ENCODE assay signal across 11 mouse cellular contexts in genomic region chr7:144489067-144489774, GRCm38 (mm10). TPM values are rescaled to one million over a fixed set of nuclear protein-coding genes. Genes with fewer than 3 reads are reported as not detected.
DNase-seq lines count a peak whose midpoint lies in the region; ATAC-seq and TF ChIP-seq lines count a peak whose summit lies in the region.
"Had no signal": no experiment of that assay in that cellular context is flagged by ENCODE, and none has a peak within 500 bp of the region (broad histone marks: within the 10 kb centered on the region; RNA-seq: fewer than 3 reads in every experiment).

No protein-coding gene starts in this region.

- no peak overlapping the region; the same call in 1 of the 2 replicates for H3K4me3 ChIP-seq in heart, embryonic 16.5 days (ENCODE audit: low read length)
- no peak overlapping the region for H3K4me3 ChIP-seq in liver, postnatal 0 days (ENCODE audit: low read depth, low read length)
- H3K4me3 ChIP-seq: hindbrain, embryonic 15.5 days; neural tube, embryonic 13.5 days had no signal

- DNase-seq in adrenal gland, postnatal 10 days, result peak; percentile 31
- no peak for DNase-seq in adrenal gland, adult (ENCODE audit: inconsistent age in 2 of 2, low spot score in 1 of 2)
- peak; percentile 5 for DNase-seq in NIH3T3 (ENCODE audit: low read depth)
- no peak for DNase-seq in liver, postnatal 0 days
- no peak for DNase-seq in spleen, postnatal 4 days (ENCODE audit: low spot score in 2 of 2)
- no peak for DNase-seq in embryo, embryonic 10.5 days (ENCODE audit: low spot score)
- no peak for DNase-seq in gastrocnemius, postnatal 25 days
- DNase-seq: embryo, embryonic 11 days had no signal

- ATAC-seq in heart, embryonic 16.5 days (replicated peaks; ENCODE audit: extremely low read depth, insufficient read depth, low FRiP score), result peak; percentile 87
- ATAC-seq in liver, postnatal 0 days, result peak; percentile 18; the same call in 1 of the 2 replicates

- H3K36me3 ChIP-seq in heart, embryonic 16.5 days (ENCODE audit: control insufficient read depth, insufficient read depth), result peaks cover 38% of the 10 kb centered on the region
- H3K36me3 ChIP-seq in liver, postnatal 0 days (replicated peaks; ENCODE audit: insufficient read depth, low read length), result peaks cover 32% of the 10 kb centered on the region

- H3K4me2 ChIP-seq in heart, embryonic 16.5 days (ENCODE audit: low read depth, low read length), result peak overlapping the region; percentile 44
- H3K4me2 ChIP-seq in liver, postnatal 0 days (ENCODE audit: low read depth, low read length), result no peak overlapping the region
- H3K4me2 ChIP-seq: hindbrain, embryonic 15.5 days; neural tube, embryonic 13.5 days had no signal

- no peaks in the 10 kb centered on the region for H3K27me3 ChIP-seq in heart, embryonic 16.5 days (ENCODE audit: control insufficient read depth, insufficient read depth, low read length)
- H3K27me3 ChIP-seq in liver, postnatal 0 days (ENCODE audit: insufficient read depth, low read length), result no peaks in the 10 kb centered on the region
- H3K27me3 ChIP-seq: hindbrain, embryonic 15.5 days; neural tube, embryonic 13.5 days had no signal

- H3K4me1 ChIP-seq in heart, embryonic 16.5 days (ENCODE audit: control insufficient read depth, insufficient read depth, low read length), result peaks cover 53% of the 10 kb centered on the region
- H3K4me1 ChIP-seq in liver, postnatal 0 days (ENCODE audit: insufficient read depth), result peaks cover 4% of the 10 kb centered on the region; the same call in 1 of the 2 replicates
- H3K4me1 ChIP-seq: hindbrain, embryonic 15.5 days; neural tube, embryonic 13.5 days had no signal

- peak overlapping the region; percentile 53 for H3K9ac ChIP-seq in heart, embryonic 16.5 days (ENCODE audit: low read length)
- no peak overlapping the region for H3K9ac ChIP-seq in liver, postnatal 0 days (replicated peaks)
- H3K9ac ChIP-seq: hindbrain, embryonic 15.5 days; neural tube, embryonic 13.5 days had no signal

- no peak for TF ChIP-seq EP300 in liver, postnatal 0 days (IDR thresholded peaks at IDR 0.05; ENCODE audit: low read depth)

- TF ChIP-seq CTCF in liver, postnatal 0 days (IDR thresholded peaks at IDR 0.05; ENCODE audit: low read depth), result no peak

- H3K9me3 ChIP-seq in heart, embryonic 16.5 days (replicated peaks; ENCODE audit: control insufficient read depth, low read length), result no peaks in the 10 kb centered on the region
- no peaks in the 10 kb centered on the region for H3K9me3 ChIP-seq in liver, postnatal 0 days (ENCODE audit: low read length)
- H3K9me3 ChIP-seq: hindbrain, embryonic 15.5 days; neural tube, embryonic 13.5 days had no signal

- WGBS in heart, embryonic 16.5 days, result 30% methylated on average over 6 of the region's 6 CpGs
- 37% methylated on average over 6 of the region's 6 CpGs for WGBS in liver, postnatal 0 days (ENCODE audit: insufficient replicate concordance)

- peak overlapping the region; percentile 97 for H3K27ac ChIP-seq in heart, embryonic 16.5 days (ENCODE audit: low read length)
- peak overlapping the region; percentile 42; the same call in 1 of the 2 replicates for H3K27ac ChIP-seq in liver, postnatal 0 days (ENCODE audit: low read depth)
- H3K27ac ChIP-seq: hindbrain, embryonic 15.5 days; neural tube, embryonic 13.5 days had no signal

RNA-seq across cellular contexts. Expression of gene Cttn, which starts 18.4 kb away (rescaled TPM):
- 100 to 1,000 TPM; 105 to 109 TPM for total RNA-seq in adrenal gland, postnatal 10 days (2021)
- 128 and 132 TPM in 2 replicates for polyA plus RNA-seq in heart, embryonic 16.5 days (2015; fragmentation: Nextera tagmentation; extraction: Ambion mirVana)
- polyA plus RNA-seq in liver, postnatal 0 days (2015; fragmentation: Nextera tagmentation; extraction: Ambion mirVana), result 24.8 and 29.0 TPM in 2 replicates
- total RNA-seq in gastrocnemius, postnatal 25 days (2021), result 10 to 100 TPM; 18.7 to 22.1 TPM

Comparison
In these comparisons a context has a peak if more than half of its experiments do, and no peak if none do; other contexts are left out.
1. DNase-seq: peak in adrenal gland, postnatal 10 days (single experiment) and NIH3T3 (single experiment); none in adrenal gland, adult (0 of 2), liver, postnatal 0 days (single experiment), spleen, postnatal 4 days (0 of 2), embryo, embryonic 10.5 days (single experiment) and gastrocnemius, postnatal 25 days (single experiment).
2. RNA of gene Cttn, which starts 18.4 kb away (total RNA-seq): 105 to 109 TPM in adrenal gland, postnatal 10 days; 18.7 to 22.1 TPM in gastrocnemius, postnatal 25 days; every median in the first group is over 4 times any median in the second.